Mouse (Mus musculus) small intestine, adult 2 months (tissue): ENCODE data around the gene Adamtsl5. TPM values are rescaled to one million over a fixed set of nuclear protein-coding genes. Genes with fewer than 3 reads are reported as not detected.

Experiments
- H3K27ac ChIP-seq: fragments of 200-500 bp; 2 replicates; pipeline ENCODE4 v1.5.1; 2012; ENCODE audit warnings: low read depth, low read length, control low read depth, inconsistent platforms; ENCODE audit not compliant: insufficient read depth
- H3K27me3 ChIP-seq: fragments of 200-500 bp; 2 replicates; pipeline ENCODE4 v1.6.1; 2012; ENCODE audit warnings: mild to moderate bottlenecking, moderate library complexity, low read length, inconsistent platforms; ENCODE audit not compliant: control insufficient read depth, insufficient read depth
- H3K36me3 ChIP-seq: fragments of 200-500 bp; 2 replicates; pipeline ENCODE4 v1.6.1; 2012; ENCODE audit warnings: mild to moderate bottlenecking, low read length, control low read depth, inconsistent platforms; ENCODE audit not compliant: control insufficient read depth, insufficient read depth
- H3K4me1 ChIP-seq: fragments of 200-500 bp; 2 replicates; pipeline ENCODE4 v1.6.1; 2012; ENCODE audit warnings: low read length, inconsistent platforms, mixed read lengths; ENCODE audit not compliant: control insufficient read depth, insufficient read depth, insufficient read length
- H3K4me3 ChIP-seq: fragments of 200-500 bp; 2 replicates; pipeline ENCODE4 v1.5.1; 2012; ENCODE audit warnings: low read depth, mild to moderate bottlenecking, control low read depth, inconsistent platforms, low read length, moderate library complexity
- CTCF ChIP-seq: fragments of 200-500 bp; IDR thresholded peaks from 2 replicates; pipeline ENCODE4 v1.5.1; 2012; ENCODE audit warnings: low read depth, mild to moderate bottlenecking, control low read depth, inconsistent platforms, low read length, moderate library complexity, mixed read lengths; ENCODE audit not compliant: insufficient replicate concordance, insufficient read length; ENCODE audit errors: extremely low read depth
- POLR2A ChIP-seq: fragments of 200-500 bp; IDR thresholded peaks from 2 replicates; pipeline ENCODE4 v1.6.1; 2012; ENCODE audit warnings: low read depth, mild to moderate bottlenecking, control low read depth, inconsistent platforms, low read length, moderate library complexity
- WGBS: fragments of 180-500 bp; shearing (Covaris S2); methylation state at CpG from one replicate; pipeline ENCODE4 v1.1.7; 2018; 5-methylcytosine and 5-hydroxymethylcytosine counted together
- polyA plus RNA-seq: library from polyadenylated mRNA; depleted of rRNA; stranded (reverse); fragments of >200 nt; gene quantifications from 2 replicates; pipeline ENCODE4 v1.2.3, GENCODE M21; 2012

The Adamtsl5 gene
- polyA plus RNA-seq, 1 experiment, result 136 TPM

GRCm38 (mm10) chr10:80304862-80305261 lies 43.4 kb downstream of the Adamtsl5 start:
- WGBS, result 11% methylated on average over 25 of the region's 25 CpGs
- no peak overlapping the region for H3K27ac ChIP-seq
- H3K4me3 ChIP-seq, result peak overlapping the region; percentile 43
- H3K4me1 ChIP-seq, result no peaks in the 10 kb centered on the region; the same call in 1 of the 2 replicates
- TF ChIP-seq POLR2A (no peak), CTCF (no peak)
- H3K36me3 ChIP-seq, result no peaks in the 10 kb centered on the region
- H3K27me3 ChIP-seq, result peaks cover 27% of the 10 kb centered on the region

- Histone ChIP-seq H3K27me3 (peaks cover 30% of the 10 kb centered on the region), H3K36me3 (no peaks in the 10 kb centered on the region), H3K4me3 (peak overlapping the region; percentile 43), H3K4me1 (no peaks in the 10 kb centered on the region; the same call in 1 of the 2 replicates), H3K27ac (no peak overlapping the region)
- WGBS, result 24% methylated on average over 12 of the region's 12 CpGs
- TF ChIP-seq POLR2A (no peak), CTCF (no peak)
Observed at GRCm38 (mm10) chr10:80304458-80304857, 43.8 kb downstream of the Adamtsl5 start.

GRCm38 (mm10) chr10:80302471-80302881 lies 45.7 kb downstream of the Adamtsl5 start:
- TF ChIP-seq CTCF, result no peak
- no peak for TF ChIP-seq POLR2A
- Histone ChIP-seq H3K27ac (no peak overlapping the region), H3K27me3 (peaks cover 48% of the 10 kb centered on the region), H3K4me3 (no peak overlapping the region), H3K4me1 (no peaks in the 10 kb centered on the region; the same call in 1 of the 2 replicates), H3K36me3 (no peaks in the 10 kb centered on the region)
- 11% methylated on average over 9 of the region's 9 CpGs for WGBS

GRCm38 (mm10) chr10:80302082-80302355 lies 46.2 kb downstream of the Adamtsl5 start:
- Histone ChIP-seq H3K4me1 (no peaks in the 10 kb centered on the region; the same call in 1 of the 2 replicates), H3K27ac (no peak overlapping the region), H3K36me3 (no peaks in the 10 kb centered on the region), H3K27me3 (peaks cover 48% of the 10 kb centered on the region), H3K4me3 (no peak overlapping the region)
- TF ChIP-seq CTCF (no peak), POLR2A (no peak)
- WGBS, result 55% methylated on average over 5 of the region's 5 CpGs

- H3K36me3 ChIP-seq, result no peaks in the 10 kb centered on the region
- 70% methylated on average over 10 of the region's 10 CpGs for WGBS
- H3K27me3 ChIP-seq, result peaks cover 48% of the 10 kb centered on the region
- no peak overlapping the region for H3K27ac ChIP-seq
- no peaks in the 10 kb centered on the region; the same call in 1 of the 2 replicates for H3K4me1 ChIP-seq
- TF ChIP-seq CTCF (no peak), POLR2A (no peak)
- H3K4me3 ChIP-seq, result no peak overlapping the region
Observed at GRCm38 (mm10) chr10:80301256-80302081, 46.7 kb downstream of the Adamtsl5 start.

GRCm38 (mm10) chr10:80300672-80301181 lies 47.5 kb downstream of the Adamtsl5 start:
- no peak overlapping the region for H3K4me3 ChIP-seq
- 48% methylated on average over 11 of the region's 11 CpGs for WGBS

GRCm38 (mm10) chr10:80299824-80300223 lies 48.4 kb downstream of the Adamtsl5 start:
- TF ChIP-seq CTCF (no peak), POLR2A (no peak)
- Histone ChIP-seq H3K27me3 (peaks cover 44% of the 10 kb centered on the region), H3K4me3 (no peak overlapping the region), H3K27ac (no peak overlapping the region), H3K4me1 (peaks cover 4% of the 10 kb centered on the region), H3K36me3 (no peaks in the 10 kb centered on the region)
- WGBS, result 58% methylated on average over 10 of the region's 10 CpGs

More at GRCm38 (mm10) chr10:80300672-80301181, 47.5 kb downstream of the Adamtsl5 start:
- TF ChIP-seq CTCF (no peak), POLR2A (no peak)
- Histone ChIP-seq H3K27ac (no peak overlapping the region), H3K4me1 (peaks cover 4% of the 10 kb centered on the region), H3K27me3 (peaks cover 47% of the 10 kb centered on the region), H3K36me3 (no peaks in the 10 kb centered on the region)
